ENCODE assay signal across 8 mouse cellular contexts in genomic region chr16:16599586-16600401, GRCm38 (mm10). TPM values are rescaled to one million over a fixed set of nuclear protein-coding genes. Genes with fewer than 3 reads are reported as not detected.
DNase-seq lines count a peak whose midpoint lies in the region; ATAC-seq and TF ChIP-seq lines count a peak whose summit lies in the region.

No protein-coding gene starts in this region.

- H3K4me3 ChIP-seq in C2C12 (ENCODE audit: insufficient read depth, poor library complexity, severe bottlenecking) = no peak overlapping the region
- peak overlapping the region; percentile 65 for H3K4me3 ChIP-seq in forebrain, embryonic 11.5 days (ENCODE audit: low read depth, low read length)
- peak overlapping the region; percentile 65 to 89 for H3K4me3 ChIP-seq in heart, embryonic 14.5 days (ENCODE audit: control insufficient read depth in 1 of 2, insufficient read depth in 1 of 2, low read depth in 1 of 2, low read length in 2 of 2)
- peak overlapping the region; percentile 83 for H3K4me3 ChIP-seq in kidney, postnatal 0 days (replicated peaks; ENCODE audit: low read depth, low read length)
- H3K4me3 ChIP-seq in liver, embryonic 16.5 days (ENCODE audit: low read depth, low read length) = peak overlapping the region; percentile 64
- peak overlapping the region; percentile 82 for H3K4me3 ChIP-seq in neural tube, embryonic 13.5 days

- no peaks in the 10 kb centered on the region for H3K79me3 ChIP-seq in C2C12 (ENCODE audit: low read depth)

- H3K9ac ChIP-seq in forebrain, embryonic 11.5 days (ENCODE audit: low read length) = peak overlapping the region; percentile 79
- peak overlapping the region; percentile 80 for H3K9ac ChIP-seq in heart, embryonic 14.5 days (ENCODE audit: low read length)
- peak overlapping the region; percentile 90 for H3K9ac ChIP-seq in kidney, postnatal 0 days (ENCODE audit: low read depth, low read length)
- H3K9ac ChIP-seq in liver, embryonic 16.5 days (ENCODE audit: low read depth, low read length) = peak overlapping the region; percentile 56
- peak overlapping the region; percentile 88 for H3K9ac ChIP-seq in neural tube, embryonic 13.5 days

- peak; percentile 94 for ATAC-seq in forebrain, embryonic 11.5 days (replicated peaks; ENCODE audit: low FRiP score)
- ATAC-seq in heart, embryonic 14.5 days (ENCODE audit: insufficient number of reproducible peaks, insufficient read depth, low FRiP score, low read depth) = peak; percentile 88
- ATAC-seq in kidney, postnatal 0 days (replicated peaks; ENCODE audit: low FRiP score, low read depth) = peak; percentile 98
- peak; percentile 91 for ATAC-seq in liver, embryonic 16.5 days (ENCODE audit: low read depth)
- peak; percentile 91 for ATAC-seq in neural tube, embryonic 13.5 days (ENCODE audit: low read depth)

- no peak overlapping the region for H3K27ac ChIP-seq in forebrain, embryonic 11.5 days (ENCODE audit: low read depth, low read length)
- peak overlapping the region in 1 of 2 experiments; percentile 39; a peak in 3 of 4 replicates for H3K27ac ChIP-seq in heart, embryonic 14.5 days (replicated peaks in 1 of 2; ENCODE audit: control insufficient read depth in 1 of 2, insufficient read depth in 1 of 2, low read depth in 2 of 2, low read length in 2 of 2)
- peak overlapping the region; percentile 96 for H3K27ac ChIP-seq in kidney, postnatal 0 days
- H3K27ac ChIP-seq in liver, embryonic 16.5 days (ENCODE audit: low read length) = peak overlapping the region; percentile 41
- H3K27ac ChIP-seq in neural tube, embryonic 13.5 days (replicated peaks) = peak overlapping the region; percentile 49

- under 1% methylated on average over 70 of the region's 77 CpGs for WGBS in forebrain, embryonic 11.5 days
- WGBS in heart, embryonic 14.5 days = under 1% methylated on average over 75 of the region's 77 CpGs
- WGBS in kidney, postnatal 0 days = 0% methylated on average over 77 of the region's 77 CpGs
- WGBS in liver, embryonic 16.5 days (ENCODE audit: insufficient replicate concordance) = under 1% methylated on average over 77 of the region's 77 CpGs
- WGBS in neural tube, embryonic 13.5 days = under 1% methylated on average over 74 of the region's 77 CpGs

- peak overlapping the region; percentile 99 for H3K4me2 ChIP-seq in forebrain, embryonic 11.5 days (ENCODE audit: low read depth, low read length, severe bottlenecking)
- peak overlapping the region; percentile 96 for H3K4me2 ChIP-seq in heart, embryonic 14.5 days (ENCODE audit: low read length)
- peak overlapping the region; percentile 96 for H3K4me2 ChIP-seq in kidney, postnatal 0 days (ENCODE audit: low read length)
- H3K4me2 ChIP-seq in liver, embryonic 16.5 days (ENCODE audit: low read depth, low read length) = peak overlapping the region; percentile 66
- H3K4me2 ChIP-seq in neural tube, embryonic 13.5 days = peak overlapping the region; percentile 94

- H3K79me2 ChIP-seq in C2C12 (ENCODE audit: control insufficient read depth, insufficient read depth) = no peaks in the 10 kb centered on the region

- peak; percentile 65 for DNase-seq in brain, adult 2 months (ENCODE audit: low read depth, low spot score)
- peak; percentile 75 for DNase-seq in forebrain, embryonic 11.5 days (ENCODE audit: low spot score)
- DNase-seq in kidney, postnatal 0 days (ENCODE audit: low spot score) = peak; percentile 80
- DNase-seq in thymus, postnatal 25 days = peak; percentile 17

- no peak for TF ChIP-seq CTCF in C2C12 (IDR thresholded peaks at IDR 0.05; ENCODE audit: control insufficient read depth, insufficient read depth, insufficient read length)
- TF ChIP-seq CTCF in kidney, postnatal 0 days (IDR thresholded peaks at IDR 0.05; ENCODE audit: low read depth) = no peak

- no peaks in the 10 kb centered on the region for H3K36me3 ChIP-seq in C2C12 (ENCODE audit: control insufficient read depth, insufficient read depth)
- H3K36me3 ChIP-seq in forebrain, embryonic 11.5 days (ENCODE audit: control insufficient read depth, insufficient read depth, low read length) = no peaks in the 10 kb centered on the region
- H3K36me3 ChIP-seq in heart, embryonic 14.5 days (ENCODE audit: control insufficient read depth, insufficient read depth, low read length) = no peaks in the 10 kb centered on the region
- no peaks in the 10 kb centered on the region for H3K36me3 ChIP-seq in kidney, postnatal 0 days (ENCODE audit: insufficient read depth, low read length)
- no peaks in the 10 kb centered on the region for H3K36me3 ChIP-seq in liver, embryonic 16.5 days (ENCODE audit: control insufficient read depth, insufficient read depth)
- no peaks in the 10 kb centered on the region for H3K36me3 ChIP-seq in neural tube, embryonic 13.5 days

- H3K4me1 ChIP-seq in forebrain, embryonic 11.5 days (replicated peaks; ENCODE audit: control insufficient read depth, insufficient read depth, low read length) = no peaks in the 10 kb centered on the region
- peaks cover 0 to 2% of the 10 kb centered on the region in 2 experiments; a peak in 1 of 4 replicates for H3K4me1 ChIP-seq in heart, embryonic 14.5 days (ENCODE audit: control insufficient read depth in 2 of 2, insufficient read depth in 2 of 2, low read length in 2 of 2)
- no peaks in the 10 kb centered on the region for H3K4me1 ChIP-seq in kidney, postnatal 0 days (replicated peaks; ENCODE audit: insufficient read depth, low read length)
- no peaks in the 10 kb centered on the region for H3K4me1 ChIP-seq in liver, embryonic 16.5 days (ENCODE audit: control insufficient read depth, low read depth, low read length)
- peaks cover 13% of the 10 kb centered on the region for H3K4me1 ChIP-seq in neural tube, embryonic 13.5 days (replicated peaks)

- H3K9me3 ChIP-seq in forebrain, embryonic 11.5 days (ENCODE audit: control insufficient read depth, low read length) = no peaks in the 10 kb centered on the region
- no peaks in the 10 kb centered on the region for H3K9me3 ChIP-seq in heart, embryonic 14.5 days (ENCODE audit: control insufficient read depth, low read length)
- H3K9me3 ChIP-seq in kidney, postnatal 0 days (replicated peaks; ENCODE audit: low read length) = no peaks in the 10 kb centered on the region
- no peaks in the 10 kb centered on the region for H3K9me3 ChIP-seq in liver, embryonic 16.5 days (replicated peaks; ENCODE audit: control insufficient read depth, low read length)
- H3K9me3 ChIP-seq in neural tube, embryonic 13.5 days = no peaks in the 10 kb centered on the region

- H3ac ChIP-seq in C2C12 (ENCODE audit: control insufficient read depth, insufficient read length, low read depth) = peak overlapping the region; percentile 1

- H3K27me3 ChIP-seq in C2C12 (ENCODE audit: control insufficient read depth, insufficient read depth, insufficient read length) = peaks cover 9% of the 10 kb centered on the region
- H3K27me3 ChIP-seq in forebrain, embryonic 11.5 days (ENCODE audit: control insufficient read depth, insufficient read depth, low read length) = 0 out of 2 replicates have a peak, but pooled peaks cover 2% of the 10 kb centered on the region
- no peaks in the 10 kb centered on the region for H3K27me3 ChIP-seq in heart, embryonic 14.5 days (ENCODE audit: control insufficient read depth, insufficient read depth, low read length)
- H3K27me3 ChIP-seq in kidney, postnatal 0 days (ENCODE audit: insufficient read depth, low read length) = no peaks in the 10 kb centered on the region
- peaks cover 22% of the 10 kb centered on the region for H3K27me3 ChIP-seq in liver, embryonic 16.5 days (ENCODE audit: control insufficient read depth, insufficient read depth, low read depth, low read length)
- no peaks in the 10 kb centered on the region; the same call in 1 of the 2 replicates for H3K27me3 ChIP-seq in neural tube, embryonic 13.5 days

TF ChIP-seq in C2C12, 6 proteins besides CTCF, POLR2A, EP300 and RAD21:
- no peak for TF ChIP-seq FOSL1 (IDR thresholded peaks at IDR 0.05; ENCODE audit: insufficient read depth, low read length, poor library complexity, severe bottlenecking)
- TF ChIP-seq MYOG (IDR thresholded peaks at IDR 0.05; ENCODE audit: control insufficient read depth, extremely low read depth, insufficient read length) = no peak
- TF ChIP-seq MAX (IDR thresholded peaks at IDR 0.05) = no peak
- TF ChIP-seq USF1 (IDR thresholded peaks at IDR 0.05; ENCODE audit: low read depth) = no peak
- TF ChIP-seq CEBPB (IDR thresholded peaks at IDR 0.05; ENCODE audit: low read depth) = no peak
- TF ChIP-seq MYOD1 (IDR thresholded peaks at IDR 0.05; ENCODE audit: control insufficient read depth, insufficient read length, low read depth) = no peak
TF ChIP-seq in C2C12: peak in this region for 0.

RNA-seq across cellular contexts. Expression of gene Fgd4, which starts 0.6 kb away (rescaled TPM):
- polyA plus RNA-seq in C2C12 (2012; fragmentation: generic; extraction: Trizol) = 0.11 TPM
- 20.3 and 23.8 TPM in 2 replicates for polyA plus RNA-seq in forebrain, embryonic 11.5 days (2014; fragmentation: Nextera tagmentation; extraction: Ambion mirVana)
- 14.9 and 15.7 TPM in 2 replicates for polyA plus RNA-seq in heart, embryonic 14.5 days (2014; fragmentation: Nextera tagmentation; extraction: Ambion mirVana)
- polyA plus RNA-seq in kidney, postnatal 0 days (2015; fragmentation: Nextera tagmentation; extraction: Ambion mirVana) = 8.8 and 9.3 TPM in 2 replicates
- 2.7 TPM in 2 replicates for polyA plus RNA-seq in liver, embryonic 16.5 days (2015; fragmentation: Nextera tagmentation; extraction: Ambion mirVana)
- polyA plus RNA-seq in neural tube, embryonic 13.5 days (2015; fragmentation: Nextera tagmentation; extraction: Ambion mirVana) = 18.7 and 20.5 TPM in 2 replicates

Comparison
In these comparisons a context has a peak if more than half of its experiments do, and no peak if none do; other contexts are left out.
1. DNase-seq: peak in every context shown above with its lines; median percentile 80 in kidney, postnatal 0 days; 75 in forebrain, embryonic 11.5 days; 65 in brain, adult 2 months; 17 in thymus, postnatal 25 days.